Mouse (Mus musculus) embryonic facial prominence, embryonic 13.5 days (tissue): ENCODE measurements around the gene Mlana. TPM values are rescaled to one million over a fixed set of nuclear protein-coding genes. Genes with fewer than 3 reads are reported as not detected.

ENCODE experiments used
- ATAC-seq: fragments of 200-750 bp; cut with Nextera tagmentation; 2 replicates; pipeline ENCODE4 v1.8.0; 2017; ENCODE audit warnings: low read depth; ENCODE audit not compliant: insufficient number of reproducible peaks, insufficient read depth, low FRiP score, low TSS enrichment
- H3K27ac ChIP-seq: fragments of 300-500 bp; sonication (generic); 2 replicates; pipeline ENCODE4 v1.5.1; 2015; ENCODE audit warnings: moderate library complexity, mild to moderate bottlenecking, inconsistent platforms
- H3K27me3 ChIP-seq: fragments of 300-500 bp; sonication (generic); 2 replicates; pipeline ENCODE4 v1.6.1; 2015; ENCODE audit warnings: mild to moderate bottlenecking, inconsistent platforms
- H3K36me3 ChIP-seq: fragments of 300-500 bp; sonication (generic); 2 replicates; pipeline ENCODE4 v1.6.1; 2015; ENCODE audit warnings: mild to moderate bottlenecking, inconsistent platforms
- H3K4me1 ChIP-seq: fragments of 300-500 bp; sonication (generic); 2 replicates; pipeline ENCODE4 v1.6.1; 2015; ENCODE audit warnings: inconsistent platforms
- H3K4me2 ChIP-seq: fragments of 300-500 bp; sonication (generic); 2 replicates; pipeline ENCODE4 v1.6.1; 2015; ENCODE audit warnings: moderate library complexity, mild to moderate bottlenecking, inconsistent platforms
- H3K4me3 ChIP-seq: fragments of 300-500 bp; sonication (generic); 2 replicates; pipeline ENCODE4 v1.5.1; 2015; ENCODE audit warnings: mild to moderate bottlenecking, inconsistent platforms
- H3K9ac ChIP-seq: fragments of 300-500 bp; sonication (generic); 2 replicates; pipeline ENCODE4 v1.6.1; 2015; ENCODE audit warnings: mild to moderate bottlenecking, inconsistent platforms
- H3K9me3 ChIP-seq: fragments of 300-500 bp; sonication (generic); 2 replicates; pipeline ENCODE4 v1.6.1; 2016; ENCODE audit warnings: inconsistent platforms
- WGBS: fragments of 180-500 bp; shearing (Covaris S2); methylation state at CpG from one replicate; pipeline ENCODE4 v1.1.7; 2015; ENCODE audit warnings: mixed read lengths; 5-methylcytosine and 5-hydroxymethylcytosine counted together
- polyA plus RNA-seq: library from polyadenylated mRNA; unstranded; fragments of >200 nt; fragmentation: Nextera tagmentation; extraction: Ambion mirVana; gene quantifications from 2 replicates; pipeline ENCODE4 v1.2.1, GENCODE M21; 2015

Gene Mlana
- polyA plus RNA-seq, 1 experiment from 2014 or later, result 1.7 TPM

GRCm38 (mm10) chr19:29675562-29676078, 22.0 kb upstream of the Mlana start:
- Histone ChIP-seq H3K4me2 (no peak overlapping the region), H3K9me3 (no peaks in the 10 kb centered on the region), H3K27ac (no peak overlapping the region), H3K4me1 (no peaks in the 10 kb centered on the region), H3K36me3 (no peaks in the 10 kb centered on the region), H3K9ac (no peak overlapping the region), H3K27me3 (no peaks in the 10 kb centered on the region), H3K4me3 (no peak overlapping the region)
- no peak for ATAC-seq
- WGBS, result 52% methylated on average over 9 of the region's 9 CpGs

GRCm38 (mm10) chr19:29676479-29677193, 21.0 kb upstream of the Mlana start:
- Histone ChIP-seq H3K4me3 (no peak overlapping the region), H3K4me2 (no peak overlapping the region), H3K27me3 (no peaks in the 10 kb centered on the region), H3K4me1 (no peaks in the 10 kb centered on the region), H3K9me3 (no peaks in the 10 kb centered on the region), H3K36me3 (no peaks in the 10 kb centered on the region), H3K9ac (no peak overlapping the region), H3K27ac (no peak overlapping the region)
- 86% methylated on average over 10 of the region's 10 CpGs for WGBS
- no peak for ATAC-seq

- Histone ChIP-seq H3K4me1 (no peaks in the 10 kb centered on the region), H3K36me3 (no peaks in the 10 kb centered on the region), H3K27ac (no peak overlapping the region), H3K27me3 (no peaks in the 10 kb centered on the region), H3K9ac (no peak overlapping the region), H3K4me3 (no peak overlapping the region), H3K9me3 (no peaks in the 10 kb centered on the region), H3K4me2 (no peak overlapping the region)
- WGBS, result 83% methylated on average over 6 of the region's 6 CpGs
- no peak for ATAC-seq
These were observed 19.3 kb upstream of the Mlana start for GRCm38 (mm10) chr19:29678181-29678778.

GRCm38 (mm10) chr19:29680182-29681152, 17.2 kb upstream of the Mlana start:
- no peak for ATAC-seq
- no peak overlapping the region for H3K27ac ChIP-seq
- 82% methylated on average over 13 of the region's 13 CpGs for WGBS

GRCm38 (mm10) chr19:29683844-29684540, 13.6 kb upstream of the Mlana start:
- Histone ChIP-seq H3K9ac (no peak overlapping the region), H3K9me3 (peaks cover 9% of the 10 kb centered on the region), H3K4me3 (no peak overlapping the region), H3K27ac (no peak overlapping the region), H3K4me2 (no peak overlapping the region), H3K36me3 (no peaks in the 10 kb centered on the region), H3K4me1 (no peaks in the 10 kb centered on the region), H3K27me3 (no peaks in the 10 kb centered on the region)
- no peak for ATAC-seq
- 49% methylated on average over 16 of the region's 16 CpGs for WGBS

More at GRCm38 (mm10) chr19:29680182-29681152, 17.2 kb upstream of the Mlana start:
- no peak overlapping the region for H3K4me3 ChIP-seq
- H3K4me2 ChIP-seq, result no peak overlapping the region
- no peaks in the 10 kb centered on the region for H3K27me3 ChIP-seq
- H3K36me3 ChIP-seq, result no peaks in the 10 kb centered on the region
- no peaks in the 10 kb centered on the region for H3K4me1 ChIP-seq
- H3K9ac ChIP-seq, result no peak overlapping the region
- H3K9me3 ChIP-seq, result peaks cover 9% of the 10 kb centered on the region

GRCm38 (mm10) chr19:29695071-29695470, 2.6 kb upstream of the Mlana start:
- Histone ChIP-seq H3K9me3 (no peaks in the 10 kb centered on the region), H3K4me3 (no peak overlapping the region), H3K9ac (no peak overlapping the region), H3K36me3 (no peaks in the 10 kb centered on the region), H3K27me3 (no peaks in the 10 kb centered on the region), H3K4me2 (no peak overlapping the region), H3K27ac (no peak overlapping the region), H3K4me1 (0 out of 2 replicates have a peak, but pooled peaks cover 2% of the 10 kb centered on the region)
- WGBS, result 90% methylated on average over 10 of the region's 10 CpGs
- ATAC-seq, result no peak

GRCm38 (mm10) chr19:29696309-29696708, 1.3 kb upstream of the Mlana start:
- no peaks in the 10 kb centered on the region for H3K27me3 ChIP-seq
- no peaks in the 10 kb centered on the region for H3K36me3 ChIP-seq
- no peak overlapping the region for H3K4me2 ChIP-seq
- H3K4me1 ChIP-seq, result 0 out of 2 replicates have a peak, but pooled peaks cover 2% of the 10 kb centered on the region
- no peak for ATAC-seq
- no peak overlapping the region for H3K4me3 ChIP-seq
- no peak overlapping the region for H3K27ac ChIP-seq
- no peaks in the 10 kb centered on the region for H3K9me3 ChIP-seq
- no peak overlapping the region for H3K9ac ChIP-seq
- whole genome bisulfite sequencing, result 88% methylated on average over 4 of the region's 4 CpGs

GRCm38 (mm10) chr19:29696840-29697239, 784 bp upstream of the Mlana start:
- Histone ChIP-seq H3K36me3 (no peaks in the 10 kb centered on the region), H3K9me3 (no peaks in the 10 kb centered on the region), H3K4me1 (0 out of 2 replicates have a peak, but pooled peaks cover 2% of the 10 kb centered on the region), H3K4me3 (no peak overlapping the region), H3K9ac (no peak overlapping the region), H3K4me2 (no peak overlapping the region), H3K27ac (no peak overlapping the region), H3K27me3 (no peaks in the 10 kb centered on the region)
- ATAC-seq, result no peak

GRCm38 (mm10) chr19:29701707-29702106, 4.1 kb downstream of the Mlana start:
- no peak overlapping the region for H3K27ac ChIP-seq
- no peak overlapping the region for H3K4me2 ChIP-seq
- no peak overlapping the region for H3K4me3 ChIP-seq
- WGBS, result 73% methylated on average over 4 of the region's 4 CpGs
- peaks cover 5% of the 10 kb centered on the region; the same call in 1 of the 2 replicates for H3K4me1 ChIP-seq
- ATAC-seq, result no peak
- no peaks in the 10 kb centered on the region for H3K27me3 ChIP-seq
- H3K9me3 ChIP-seq, result no peaks in the 10 kb centered on the region
- H3K9ac ChIP-seq, result no peak overlapping the region
- H3K36me3 ChIP-seq, result no peaks in the 10 kb centered on the region

- no peak for ATAC-seq
- no peaks in the 10 kb centered on the region for H3K36me3 ChIP-seq
- 93% methylated on average over 13 of the region's 13 CpGs for WGBS
- no peaks in the 10 kb centered on the region for H3K27me3 ChIP-seq
- H3K4me2 ChIP-seq, result no peak overlapping the region
- H3K4me3 ChIP-seq, result no peak overlapping the region
- no peak overlapping the region for H3K9ac ChIP-seq
- H3K27ac ChIP-seq, result no peak overlapping the region
- H3K9me3 ChIP-seq, result no peaks in the 10 kb centered on the region
- peaks cover 3% of the 10 kb centered on the region for H3K4me1 ChIP-seq
These were observed 6.8 kb downstream of the Mlana start for GRCm38 (mm10) chr19:29704436-29704835.
